Mouse (Mus musculus): ENCODE data around the gene Plet1. TPM values are rescaled to one million over a fixed set of nuclear protein-coding genes. Genes with fewer than 3 reads are reported as not detected.
A peak's percentile ranks its signal among the peaks of the same experiment; 100 is the strongest.

Plet1 gene
- total and polyA plus RNA-seq, 3 experiments = 0.08 to 0.19 TPM; not detected in 1

DNA sequence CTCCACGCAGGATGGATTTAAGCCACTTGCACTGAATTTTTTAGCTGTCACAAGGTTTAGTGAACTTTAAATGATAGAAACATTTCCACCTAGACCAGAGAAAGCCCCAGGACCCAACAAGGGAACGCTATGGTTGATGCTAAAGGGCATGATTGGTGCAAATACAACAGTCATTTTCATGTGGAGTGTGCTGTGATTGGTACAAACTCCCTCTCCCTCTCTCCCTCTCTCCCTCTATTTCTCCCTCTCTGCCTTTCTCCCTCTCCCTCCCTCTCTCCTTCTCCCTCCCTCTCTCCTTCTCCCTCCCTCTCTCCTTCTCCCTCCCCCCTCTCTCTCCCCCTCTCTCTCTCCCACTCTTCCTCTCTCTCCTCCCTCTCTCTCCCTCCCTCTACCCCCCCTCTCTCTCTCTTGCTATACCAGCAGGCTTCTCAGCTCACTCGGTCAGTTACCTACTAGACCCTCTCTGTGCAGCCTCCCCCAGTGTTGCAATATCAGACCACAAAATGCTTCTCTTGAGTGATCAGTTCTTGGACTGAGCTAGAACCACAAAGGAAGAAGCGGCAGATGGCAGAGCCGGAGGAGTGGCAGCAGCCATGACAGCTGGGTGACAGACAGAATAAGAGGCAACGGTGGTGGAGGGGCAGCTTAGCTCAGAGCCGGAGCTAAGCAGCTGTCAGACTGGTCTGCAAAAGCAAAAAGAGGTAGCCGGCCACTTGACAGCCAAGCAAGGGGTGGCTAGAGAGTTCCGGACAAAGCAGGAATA is 42.7 kb upstream of the Plet1 start:
- Histone ChIP-seq H3K79me2 (replicated peaks; ENCODE audit: control insufficient read depth, extremely low read depth, insufficient read depth, poor library complexity, severe bottlenecking) (no peaks in the 10 kb centered on the region), H3K9ac (ENCODE audit: insufficient read depth, low read depth) (no peak overlapping the region), H3K36me3 (replicated peaks in 1 of 2; ENCODE audit: control insufficient read depth in 1 of 2, insufficient read depth in 1 of 2, low read length in 1 of 2) (no peaks in the 10 kb centered on the region), H3K4me2 (ENCODE audit: insufficient read depth, low read depth, poor library complexity, severe bottlenecking) (peak overlapping the region; percentile 48; the same call in 1 of the 2 replicates), H3K4me3 (replicated peaks in 1 of 3; ENCODE audit: low read depth in 2 of 3, low read length in 2 of 3, poor library complexity in 1 of 3) (no peak overlapping the region), H3K9me3 (replicated peaks; ENCODE audit: low read length) (no peaks in the 10 kb centered on the region), H3K27me3 (replicated peaks) (no peaks in the 10 kb centered on the region), H3K27ac (ENCODE audit: insufficient read depth, low read depth) (no peak overlapping the region), H3K4me1 (ENCODE audit: control insufficient read depth in 1 of 2, insufficient read depth in 2 of 2) (peaks cover 10 to 16% of the 10 kb centered on the region in 2 experiments)
- dilution Hi-C loops (cut with MboI; ENCODE audit: extremely low pct_ligation_motif_present, extremely low pct_unique_long_range_greater_than_20kb, low sequenced_read_pairs) = no loop called here
- no peak for TF ChIP-seq TBP (conservative IDR thresholded peaks at IDR 0.05; ENCODE audit: low read depth, low read length)
- no peak for TF ChIP-seq NELFE (IDR thresholded peaks at IDR 0.05; ENCODE audit: low read depth, low read length)
- TF ChIP-seq JUN (IDR thresholded peaks at IDR 0.05; ENCODE audit: insufficient read depth, low read depth, low read length) = no peak
- in situ Hi-C loops (cut with MboI; ENCODE audit: low pct_ligation_motif_present, low pct_unique_long_range_greater_than_20kb, low sequenced_read_pairs) = loop anchor here (10.0 kb wide), 1 partner anchor 153 kb away; the partner anchor contains the start of genes Sdhd and Timm8b
- no peak for DNase-seq (ENCODE audit: extremely low read depth)

DNA sequence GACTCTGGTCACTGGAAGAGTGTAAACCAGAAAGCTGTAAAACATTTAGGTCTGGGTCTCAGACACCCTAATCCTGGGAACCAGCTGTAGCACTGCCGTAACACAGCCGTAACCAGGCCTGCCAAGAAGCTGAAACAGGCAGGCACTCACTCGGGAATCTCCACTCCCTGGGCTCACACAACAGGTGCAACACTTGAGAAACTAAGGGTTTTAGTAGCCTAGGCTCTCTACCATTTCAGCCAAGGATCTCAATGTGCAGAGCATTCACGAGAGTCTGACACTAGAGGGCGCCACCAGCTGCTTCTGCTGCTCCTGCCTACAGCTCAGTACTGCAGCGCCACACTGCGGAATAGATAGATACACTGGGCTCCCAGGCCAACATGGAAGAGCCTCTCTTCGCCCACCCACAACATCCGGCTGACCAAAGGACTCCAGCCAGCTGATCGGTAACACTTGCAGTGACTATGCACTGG is 42.0 kb upstream of the Plet1 start:
- no peaks in the 10 kb centered on the region for H3K9me3 ChIP-seq (replicated peaks; ENCODE audit: low read length)
- H3K9ac ChIP-seq (ENCODE audit: insufficient read depth, low read depth) = no peak overlapping the region
- in situ Hi-C loops (cut with MboI; ENCODE audit: low pct_ligation_motif_present, low pct_unique_long_range_greater_than_20kb, low sequenced_read_pairs) (loop anchor here (10.0 kb wide), 1 partner anchor 152 kb away; the partner anchor contains the start of genes Sdhd and Timm8b), dilution Hi-C loops (cut with MboI; ENCODE audit: extremely low pct_ligation_motif_present, extremely low pct_unique_long_range_greater_than_20kb, low sequenced_read_pairs) (no loop called here)
- H3K27ac ChIP-seq (ENCODE audit: insufficient read depth, low read depth) = no peak overlapping the region
- peak overlapping the region; percentile 48; the same call in 1 of the 2 replicates for H3K4me2 ChIP-seq (ENCODE audit: insufficient read depth, low read depth, poor library complexity, severe bottlenecking)
- peaks cover 9 to 23% of the 10 kb centered on the region in 2 experiments for H3K4me1 ChIP-seq (ENCODE audit: control insufficient read depth in 1 of 2, insufficient read depth in 2 of 2)
- no peak overlapping the region for H3K4me3 ChIP-seq (replicated peaks in 1 of 3; ENCODE audit: low read depth in 2 of 3, low read length in 2 of 3, poor library complexity in 1 of 3)
- no peaks in the 10 kb centered on the region for H3K27me3 ChIP-seq (replicated peaks)
- H3K36me3 ChIP-seq (replicated peaks in 1 of 2; ENCODE audit: control insufficient read depth in 1 of 2, insufficient read depth in 1 of 2, low read length in 1 of 2) = no peaks in the 10 kb centered on the region
- H3K79me2 ChIP-seq (replicated peaks; ENCODE audit: control insufficient read depth, extremely low read depth, insufficient read depth, poor library complexity, severe bottlenecking) = no peaks in the 10 kb centered on the region
- DNase-seq (ENCODE audit: extremely low read depth) = peak; percentile 92
- TF ChIP-seq ETS1 (conservative IDR thresholded peaks at IDR 0.05; ENCODE audit: low read depth, low read length) = no peak
- no peak for TF ChIP-seq PAX5 (IDR thresholded peaks at IDR 0.05; ENCODE audit: low read length)
- no peak for TF ChIP-seq RCOR1 (conservative IDR thresholded peaks at IDR 0.05; ENCODE audit: low read depth, low read length)
- TF ChIP-seq MAFK (IDR thresholded peaks at IDR 0.05; ENCODE audit: insufficient replicate concordance, low read length) = no peak
- no peak; the same call in 1 of the 2 replicates for TF ChIP-seq HCFC1 (IDR thresholded peaks at IDR 0.05; ENCODE audit: low read depth, low read length)
- TF ChIP-seq ZNF384 (IDR thresholded peaks at IDR 0.05; ENCODE audit: low read depth, low read length) = no peak
- no peak for TF ChIP-seq MYC (IDR thresholded peaks at IDR 0.05; ENCODE audit: low read depth, low read length)
- TF ChIP-seq SIN3A (IDR thresholded peaks at IDR 0.05; ENCODE audit: low read length) = 0 out of 2 replicates have a peak, but pooled peaks have one; percentile 25
- no peak for TF ChIP-seq ZMIZ1 (IDR thresholded peaks at IDR 0.05; ENCODE audit: low read depth, low read length)
- no peak for TF ChIP-seq E2F4 (IDR thresholded peaks at IDR 0.05; ENCODE audit: insufficient replicate concordance, low read depth, low read length)
- TF ChIP-seq ELF1 (IDR thresholded peaks at IDR 0.05; ENCODE audit: low read depth, low read length) = 0 out of 2 replicates have a peak, but pooled peaks have one; percentile 41
- TF ChIP-seq TCF12 (IDR thresholded peaks at IDR 0.05; ENCODE audit: low read depth, low read length) = 0 out of 2 replicates have a peak, but pooled peaks have one; percentile 21
- no peak for TF ChIP-seq UBTF (IDR thresholded peaks at IDR 0.05; ENCODE audit: low read depth, low read length)
- TF ChIP-seq MAZ (IDR thresholded peaks at IDR 0.05; ENCODE audit: low read depth, low read length) = no peak
- TF ChIP-seq POLR2A (IDR thresholded peaks at IDR 0.05; ENCODE audit: low read depth, low read length) = no peak
- no peak for TF ChIP-seq BHLHE40 (IDR thresholded peaks at IDR 0.05; ENCODE audit: low read depth, low read length)
- peak; percentile 68; the same call in 1 of the 2 replicates for TF ChIP-seq MEF2A (IDR thresholded peaks at IDR 0.05; ENCODE audit: borderline replicate concordance, low read depth, low read length)
- TF ChIP-seq JUN (IDR thresholded peaks at IDR 0.05; ENCODE audit: insufficient read depth, low read depth, low read length) = no peak
- TF ChIP-seq CHD1 (IDR thresholded peaks at IDR 0.05; ENCODE audit: low read depth, low read length) = no peak
- TF ChIP-seq MAX (IDR thresholded peaks at IDR 0.05; ENCODE audit: low read length) = no peak
- TF ChIP-seq GABPA (IDR thresholded peaks at IDR 0.05; ENCODE audit: insufficient replicate concordance, low read depth, low read length) = no peak
- peak; percentile 93 for TF ChIP-seq SMC3 (IDR thresholded peaks at IDR 0.05; ENCODE audit: low read depth, low read length)
- TF ChIP-seq NELFE (IDR thresholded peaks at IDR 0.05; ENCODE audit: low read depth, low read length) = peak; percentile 82; the same call in 1 of the 2 replicates
- TF ChIP-seq POLR2AphosphoS2 (IDR thresholded peaks at IDR 0.05; ENCODE audit: low read depth, low read length) = no peak
- no peak for TF ChIP-seq TBP (conservative IDR thresholded peaks at IDR 0.05; ENCODE audit: low read depth, low read length)
- TF ChIP-seq USF1 (IDR thresholded peaks at IDR 0.05; ENCODE audit: low read depth, low read length) = no peak
- TF ChIP-seq KAT2A (IDR thresholded peaks at IDR 0.05; ENCODE audit: insufficient replicate concordance, low read length) = no peak
- TF ChIP-seq RAD21 (IDR thresholded peaks at IDR 0.05; ENCODE audit: low read depth, low read length) = peak; percentile 79
- no peak for TF ChIP-seq ZKSCAN1 (IDR thresholded peaks at IDR 0.05; ENCODE audit: borderline replicate concordance, low read depth, low read length)

Data from CH12.LX (cell line).